Mouse (Mus musculus) telencephalon, adult 2 months (tissue): ENCODE measurements around the gene Dnah7b.
"Not testable (repeated sequence)": the region's sequence is repeated elsewhere in the genome, so short reads cannot be mapped to it uniquely, and the experiment has no call there.

Source experiments
- DNase-seq: peaks from one replicate; pipeline ENCODE4 v3.0.0-alpha.2; 2011; ENCODE audit warnings: low read depth, low spot score

Dnah7b gene

GRCm38 (mm10) chr1:46066015-46066414 is at the start of gene Dnah7b:
Gene Dnah7b, plus strand, starts transcription at chr1:46066315.
- no peak for DNase-seq

GRCm38 (mm10) chr1:46018382-46018977 is 47.6 kb upstream of the Dnah7b start:
- DNase-seq, result no peak

- no peak for DNase-seq
Observed at GRCm38 (mm10) chr1:46022262-46022661, 43.9 kb upstream of the Dnah7b start.

GRCm38 (mm10) chr1:46031993-46032555 is 34.0 kb upstream of the Dnah7b start:
- no peak for DNase-seq

- DNase-seq, result no peak
Observed at GRCm38 (mm10) chr1:46048188-46048587, 17.9 kb upstream of the Dnah7b start.

GRCm38 (mm10) chr1:46066484-46067251 is 553 bp downstream of the Dnah7b start:
- DNase-seq, result peak; percentile 33

- not testable (repeated sequence) for DNase-seq
Observed at GRCm38 (mm10) chr1:46068787-46069186, 2.7 kb downstream of the Dnah7b start.

GRCm38 (mm10) chr1:46077891-46078290 is 11.8 kb downstream of the Dnah7b start:
- DNase-seq, result no peak

- DNase-seq, result no peak
Observed at GRCm38 (mm10) chr1:46100484-46100883, 34.4 kb downstream of the Dnah7b start.

GRCm38 (mm10) chr1:46112606-46113005 is 46.5 kb downstream of the Dnah7b start:
- DNase-seq, result not testable (repeated sequence)

GRCm38 (mm10) chr1:46117179-46117578 is 51.1 kb downstream of the Dnah7b start:
- DNase-seq, result not testable (repeated sequence)

GRCm38 (mm10) chr1:46128058-46128457 is 61.9 kb downstream of the Dnah7b start:
- DNase-seq, result no peak

- not testable (repeated sequence) for DNase-seq
Observed at GRCm38 (mm10) chr1:46196835-46197234, 130.7 kb downstream of the Dnah7b start.

- not testable (repeated sequence) for DNase-seq
Observed at GRCm38 (mm10) chr1:46201169-46201568, 135.1 kb downstream of the Dnah7b start.

- not testable (repeated sequence) for DNase-seq
Observed at GRCm38 (mm10) chr1:46210014-46210588, 144.0 kb downstream of the Dnah7b start.

GRCm38 (mm10) chr1:46222704-46223103 is 156.6 kb downstream of the Dnah7b start:
- DNase-seq, result not testable (repeated sequence)

GRCm38 (mm10) chr1:46226136-46226535 is 160.0 kb downstream of the Dnah7b start:
- not testable (repeated sequence) for DNase-seq

- not testable (repeated sequence) for DNase-seq
Observed at GRCm38 (mm10) chr1:46268841-46269240, 202.7 kb downstream of the Dnah7b start.

GRCm38 (mm10) chr1:46271927-46272326 is 205.8 kb downstream of the Dnah7b start:
- no peak for DNase-seq

- DNase-seq, result not testable (repeated sequence)
Observed at GRCm38 (mm10) chr1:46278057-46278910, 212.2 kb downstream of the Dnah7b start.

- not testable (repeated sequence) for DNase-seq
Observed at GRCm38 (mm10) chr1:46278911-46279565, 212.9 kb downstream of the Dnah7b start.
